Mouse (Mus musculus): ENCODE data around the gene S1pr5.

GRCm38 (mm10) chr9:21204156-21204527, 44.1 kb downstream of the S1pr5 start:
- TF ChIP-seq EP300 (IDR thresholded peaks at IDR 0.05; ENCODE audit: insufficient read depth, low read depth, low read length) (no peak), CTCF (IDR thresholded peaks at IDR 0.05; ENCODE audit: low read depth, low read length) (no peak)

Measured in ES-Bruce4 (cell line).